Mouse (Mus musculus): Measurements from ENCODE around the gene Nat8f1. TPM values are rescaled to one million over a fixed set of nuclear protein-coding genes. Genes with fewer than 3 reads are reported as not detected.

Gene Nat8f1
- total and polyA plus RNA-seq, 3 experiments, result 0.50 to 4.7 (median 1.4) TPM

GRCm38 (mm10) chr6:85961101-85962091 is 45.9 kb upstream of the Nat8f1 start, which contains the start of gene Dusp11 (continued):
- no peak for TF ChIP-seq ZNF384 (IDR thresholded peaks at IDR 0.05; ENCODE audit: low read depth, low read length)
- TF ChIP-seq POLR2A (IDR thresholded peaks at IDR 0.05; ENCODE audit: low read depth, low read length), result peak; percentile 95
- peak; percentile 87 for TF ChIP-seq ZMIZ1 (IDR thresholded peaks at IDR 0.05; ENCODE audit: low read depth, low read length)
- TF ChIP-seq USF2 (conservative IDR thresholded peaks at IDR 0.05; ENCODE audit: low read depth, low read length), result no peak
- TF ChIP-seq ZC3H11A (IDR thresholded peaks at IDR 0.05; ENCODE audit: low read depth, low read length), result no peak
- TF ChIP-seq USF1 (IDR thresholded peaks at IDR 0.05; ENCODE audit: low read depth, low read length), result no peak
- TF ChIP-seq CHD1 (IDR thresholded peaks at IDR 0.05; ENCODE audit: low read depth, low read length), result no peak
- TF ChIP-seq MAX (IDR thresholded peaks at IDR 0.05; ENCODE audit: low read length), result peak; percentile 13; the same call in 1 of the 2 replicates
- TF ChIP-seq MAFK (IDR thresholded peaks at IDR 0.05; ENCODE audit: insufficient replicate concordance, low read length), result no peak
- peak; percentile 67 for TF ChIP-seq HCFC1 (IDR thresholded peaks at IDR 0.05; ENCODE audit: low read depth, low read length)
- peak; percentile 62 for TF ChIP-seq ELF1 (IDR thresholded peaks at IDR 0.05; ENCODE audit: low read depth, low read length)
- TF ChIP-seq E2F4 (IDR thresholded peaks at IDR 0.05; ENCODE audit: insufficient replicate concordance, low read depth, low read length), result no peak
- 0 out of 2 replicates have a peak, but pooled peaks have one; percentile 26 for TF ChIP-seq MAZ (IDR thresholded peaks at IDR 0.05; ENCODE audit: low read depth, low read length)
- peak; percentile 96 for TF ChIP-seq NELFE (IDR thresholded peaks at IDR 0.05; ENCODE audit: low read depth, low read length)
- no peak; the same call in 1 of the 2 replicates for TF ChIP-seq MEF2A (IDR thresholded peaks at IDR 0.05; ENCODE audit: borderline replicate concordance, low read depth, low read length)

GRCm38 (mm10) chr6:85957581-85957980 is 42.1 kb upstream of the Nat8f1 start:
- Histone ChIP-seq H3K27me3 (replicated peaks) (no peaks in the 10 kb centered on the region), H3K4me2 (ENCODE audit: insufficient read depth, low read depth, poor library complexity, severe bottlenecking) (no peak overlapping the region), H3K9me3 (replicated peaks; ENCODE audit: low read length) (no peaks in the 10 kb centered on the region), H3K79me2 (replicated peaks; ENCODE audit: control insufficient read depth, extremely low read depth, insufficient read depth, poor library complexity, severe bottlenecking) (peaks cover 38% of the 10 kb centered on the region), H3K27ac (ENCODE audit: insufficient read depth, low read depth) (no peak overlapping the region), H3K9ac (ENCODE audit: insufficient read depth, low read depth) (no peak overlapping the region), H3K36me3 (replicated peaks in 1 of 2; ENCODE audit: control insufficient read depth in 1 of 2, insufficient read depth in 1 of 2, low read length in 1 of 2) (peaks cover 35 to 65% of the 10 kb centered on the region in 2 experiments), H3K4me1 (ENCODE audit: control insufficient read depth in 1 of 2, insufficient read depth in 2 of 2) (peaks cover 0 to 18% of the 10 kb centered on the region in 2 experiments; a peak in 1 of 4 replicates), H3K4me3 (replicated peaks in 1 of 3; ENCODE audit: low read depth in 2 of 3, low read length in 2 of 3, poor library complexity in 1 of 3) (no peak overlapping the region)
- dilution Hi-C loops (cut with MboI; ENCODE audit: extremely low pct_ligation_motif_present, extremely low pct_unique_long_range_greater_than_20kb, low sequenced_read_pairs) (no loop called here), in situ Hi-C loops (cut with MboI; ENCODE audit: low pct_ligation_motif_present, low pct_unique_long_range_greater_than_20kb, low sequenced_read_pairs) (no loop called here)
- TF ChIP-seq MAFK (IDR thresholded peaks at IDR 0.05; ENCODE audit: insufficient replicate concordance, low read length) (no peak), SMC3 (IDR thresholded peaks at IDR 0.05; ENCODE audit: low read depth, low read length) (no peak), RCOR1 (conservative IDR thresholded peaks at IDR 0.05; ENCODE audit: low read depth, low read length) (no peak), CHD1 (IDR thresholded peaks at IDR 0.05; ENCODE audit: low read depth, low read length) (no peak), SIN3A (IDR thresholded peaks at IDR 0.05; ENCODE audit: low read length) (no peak), ETS1 (conservative IDR thresholded peaks at IDR 0.05; ENCODE audit: low read depth, low read length) (no peak), POLR2A (IDR thresholded peaks at IDR 0.05; ENCODE audit: low read depth, low read length) (no peak), E2F4 (IDR thresholded peaks at IDR 0.05; ENCODE audit: insufficient replicate concordance, low read depth, low read length) (no peak), GABPA (IDR thresholded peaks at IDR 0.05; ENCODE audit: insufficient replicate concordance, low read depth, low read length) (no peak), TBP (conservative IDR thresholded peaks at IDR 0.05; ENCODE audit: low read depth, low read length) (no peak), CHD2 (IDR thresholded peaks at IDR 0.05; ENCODE audit: low read length) (no peak), MYC (IDR thresholded peaks at IDR 0.05; ENCODE audit: low read depth, low read length) (no peak), MAZ (IDR thresholded peaks at IDR 0.05; ENCODE audit: low read depth, low read length) (no peak), MXI1 (IDR thresholded peaks at IDR 0.05; ENCODE audit: low read depth, low read length) (no peak), RAD21 (IDR thresholded peaks at IDR 0.05; ENCODE audit: low read depth, low read length) (no peak), HCFC1 (IDR thresholded peaks at IDR 0.05; ENCODE audit: low read depth, low read length) (no peak), UBTF (IDR thresholded peaks at IDR 0.05; ENCODE audit: low read depth, low read length) (no peak)
- no peak for DNase-seq (ENCODE audit: extremely low read depth)
